Mouse (Mus musculus) heart, embryonic 11.5 days (tissue): ENCODE data around the gene Tnfsf11. TPM values are rescaled to one million over a fixed set of nuclear protein-coding genes. Genes with fewer than 3 reads are reported as not detected.

Source experiments
- ATAC-seq: fragments of 200-750 bp; cut with Nextera tagmentation; replicated peaks from 2 replicates; pipeline ENCODE4 v1.8.0; 2017; ENCODE audit warnings: moderate library complexity; ENCODE audit not compliant: insufficient number of reproducible peaks, low FRiP score, low TSS enrichment
- H3K27ac ChIP-seq: fragments of 300-500 bp; sonication (generic); 2 replicates; pipeline ENCODE4 v1.5.1; 2014; ENCODE audit warnings: mild to moderate bottlenecking, low read depth, low read length
- H3K27me3 ChIP-seq: fragments of 300-500 bp; sonication (generic); 2 replicates; pipeline ENCODE4 v1.6.1; 2014; ENCODE audit warnings: mild to moderate bottlenecking, low read length, mixed read lengths; ENCODE audit not compliant: control insufficient read depth, insufficient read depth
- H3K36me3 ChIP-seq: fragments of 300-500 bp; sonication (generic); 2 replicates; pipeline ENCODE4 v1.6.1; 2014; ENCODE audit warnings: mild to moderate bottlenecking, low read length, moderate library complexity, mixed read lengths; ENCODE audit not compliant: control insufficient read depth, insufficient read depth
- H3K4me1 ChIP-seq: fragments of 300-500 bp; sonication (generic); 2 replicates; pipeline ENCODE4 v1.6.1; 2014; ENCODE audit warnings: low read length; ENCODE audit not compliant: control insufficient read depth, insufficient read depth
- H3K4me2 ChIP-seq: fragments of 300-500 bp; sonication (generic); 2 replicates; pipeline ENCODE4 v1.6.1; 2014; ENCODE audit warnings: mild to moderate bottlenecking, moderate library complexity
- H3K4me3 ChIP-seq: fragments of 300-500 bp; sonication (generic); 2 replicates; pipeline ENCODE4 v1.5.1; 2014; ENCODE audit warnings: low read depth, low read length
- H3K9ac ChIP-seq: fragments of 300-500 bp; sonication (generic); 2 replicates; pipeline ENCODE4 v1.6.1; 2014; ENCODE audit warnings: mild to moderate bottlenecking, low read depth, low read length, moderate library complexity
- H3K9me3 ChIP-seq: fragments of 300-500 bp; sonication (generic); replicated peaks from 2 replicates; pipeline ENCODE4 v1.6.1; 2016; ENCODE audit warnings: low read length; ENCODE audit not compliant: control insufficient read depth
- WGBS: fragments of 180-500 bp; shearing (Covaris S2); extraction: QIAGEN DNeasy Blood & Tissue Kit; methylation state at CpG from one replicate; pipeline ENCODE4 v1.1.7; 2014; ENCODE audit not compliant: insufficient replicate concordance; 5-methylcytosine and 5-hydroxymethylcytosine counted together
- microRNA-seq: library from miRNA; unstranded; fragments of <30 nt; microRNA quantifications from one replicate; pipeline ENCODE4, GENCODE M21; 2016; ENCODE audit warnings: borderline number of aligned reads
- polyA plus RNA-seq: library from polyadenylated mRNA; unstranded; fragments of >200 nt; fragmentation: Nextera tagmentation; extraction: Ambion mirVana; gene quantifications from 2 replicates; pipeline ENCODE4 v1.2.1, GENCODE M21; 2014

The Tnfsf11 gene
- polyA plus RNA-seq, 1 experiment from 2014 or later = 0.31 TPM

DNA sequence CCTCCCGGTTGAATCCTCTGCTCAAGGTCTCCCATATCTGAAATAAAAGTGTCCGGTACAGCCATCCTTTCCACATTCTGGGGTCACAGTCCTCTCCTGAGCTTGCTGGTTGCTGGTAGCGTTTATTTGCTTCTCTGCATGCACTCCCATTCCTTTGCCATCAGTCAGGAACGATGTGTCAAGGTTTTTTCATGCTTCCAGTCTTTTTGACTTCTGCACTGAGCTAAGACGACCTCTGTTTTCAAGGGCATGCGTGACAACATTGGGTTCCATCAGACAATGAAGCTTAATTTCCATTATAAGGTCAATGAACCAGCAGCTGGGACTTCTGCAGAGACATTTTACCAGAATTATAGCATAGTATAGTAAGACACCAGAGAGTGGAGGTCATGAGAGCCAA is 68.5 kb downstream of the Tnfsf11 start:
- no peaks in the 10 kb centered on the region for H3K27me3 ChIP-seq
- H3K36me3 ChIP-seq = no peaks in the 10 kb centered on the region
- no peak overlapping the region for H3K4me2 ChIP-seq
- no peak overlapping the region for H3K27ac ChIP-seq
- H3K9ac ChIP-seq = no peak overlapping the region
- WGBS = 78% methylated on average over 6 of the region's 6 CpGs
- H3K4me3 ChIP-seq = no peak overlapping the region
- no peaks in the 10 kb centered on the region for H3K4me1 ChIP-seq
- no peaks in the 10 kb centered on the region for H3K9me3 ChIP-seq
- no peak for ATAC-seq

DNA sequence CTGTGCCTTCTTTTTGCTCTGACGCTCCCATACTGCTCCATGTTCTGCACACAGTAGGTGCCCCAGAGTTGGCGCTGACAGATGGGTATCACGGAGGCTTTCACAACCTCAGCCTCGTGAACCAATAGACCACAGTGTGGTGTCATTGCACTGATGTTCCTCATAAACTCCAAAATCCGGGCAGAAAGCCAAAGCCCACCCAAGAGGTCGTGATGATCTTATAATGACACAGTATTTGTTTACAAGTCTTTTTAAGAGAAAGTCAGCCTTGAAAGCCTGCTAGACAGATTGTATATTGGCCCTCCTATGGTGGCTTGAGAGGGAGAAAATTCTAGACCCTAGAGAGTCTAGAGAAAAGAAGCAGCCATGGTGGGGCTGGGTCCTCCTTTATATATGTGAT is 70.6 kb downstream of the Tnfsf11 start:
- Histone ChIP-seq H3K9ac (no peak overlapping the region), H3K4me2 (no peak overlapping the region), H3K4me3 (no peak overlapping the region), H3K36me3 (no peaks in the 10 kb centered on the region), H3K4me1 (no peaks in the 10 kb centered on the region), H3K9me3 (no peaks in the 10 kb centered on the region), H3K27ac (no peak overlapping the region), H3K27me3 (no peaks in the 10 kb centered on the region)
- ATAC-seq = no peak
- WGBS = 81% methylated on average over 6 of the region's 6 CpGs

DNA sequence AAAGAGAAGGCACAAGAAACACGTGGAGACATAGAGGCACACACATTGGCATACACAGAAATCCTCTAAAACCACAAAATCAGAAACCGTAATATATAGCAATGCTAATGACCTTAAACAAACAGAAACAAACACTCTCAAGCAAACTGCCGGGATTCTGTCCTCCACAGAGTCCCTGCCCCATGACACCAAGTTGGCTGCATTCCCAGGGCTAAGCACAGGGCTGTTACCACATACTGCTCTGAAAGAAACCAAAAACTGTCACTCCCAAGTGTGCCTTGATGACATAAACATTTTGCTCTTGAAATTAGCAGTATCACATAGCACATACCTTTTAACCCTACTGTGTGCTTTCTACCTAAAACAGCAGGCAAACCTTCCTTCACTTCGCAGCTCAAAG is 71.7 kb downstream of the Tnfsf11 start:
- Histone ChIP-seq H3K36me3 (no peaks in the 10 kb centered on the region), H3K9ac (no peak overlapping the region), H3K9me3 (no peaks in the 10 kb centered on the region), H3K4me1 (no peaks in the 10 kb centered on the region), H3K4me2 (no peak overlapping the region), H3K27ac (no peak overlapping the region), H3K4me3 (no peak overlapping the region), H3K27me3 (no peaks in the 10 kb centered on the region)
- WGBS = 58% methylated on average over 4 of the region's 4 CpGs
- ATAC-seq = no peak

DNA sequence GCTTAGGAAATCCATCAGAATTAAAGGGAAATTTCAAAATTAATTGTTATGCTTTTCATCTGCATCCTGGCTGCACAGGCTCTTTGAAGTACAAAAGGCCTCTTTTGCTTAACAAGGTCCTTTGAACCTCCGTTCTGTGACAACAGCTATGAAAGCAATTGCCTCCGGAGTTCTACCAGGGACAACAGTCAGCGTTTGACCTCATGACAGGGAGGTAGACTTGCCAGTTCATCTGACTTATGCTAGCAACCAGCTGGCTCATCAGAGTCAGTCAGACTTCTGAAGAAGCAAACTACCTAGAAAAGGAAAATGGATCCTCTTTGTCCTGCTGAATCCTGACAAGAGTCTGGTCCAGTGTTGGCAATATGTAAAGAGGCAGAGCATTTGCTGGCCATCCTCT is 72.5 kb downstream of the Tnfsf11 start:
- no peaks in the 10 kb centered on the region for H3K4me1 ChIP-seq
- no peaks in the 10 kb centered on the region for H3K9me3 ChIP-seq
- H3K36me3 ChIP-seq = no peaks in the 10 kb centered on the region
- no peak for ATAC-seq
- no peak overlapping the region for H3K27ac ChIP-seq
- H3K27me3 ChIP-seq = no peaks in the 10 kb centered on the region
- 59% methylated on average over 3 of the region's 3 CpGs for WGBS
- H3K4me3 ChIP-seq = no peak overlapping the region
- no peak overlapping the region for H3K4me2 ChIP-seq
- no peak overlapping the region for H3K9ac ChIP-seq

DNA sequence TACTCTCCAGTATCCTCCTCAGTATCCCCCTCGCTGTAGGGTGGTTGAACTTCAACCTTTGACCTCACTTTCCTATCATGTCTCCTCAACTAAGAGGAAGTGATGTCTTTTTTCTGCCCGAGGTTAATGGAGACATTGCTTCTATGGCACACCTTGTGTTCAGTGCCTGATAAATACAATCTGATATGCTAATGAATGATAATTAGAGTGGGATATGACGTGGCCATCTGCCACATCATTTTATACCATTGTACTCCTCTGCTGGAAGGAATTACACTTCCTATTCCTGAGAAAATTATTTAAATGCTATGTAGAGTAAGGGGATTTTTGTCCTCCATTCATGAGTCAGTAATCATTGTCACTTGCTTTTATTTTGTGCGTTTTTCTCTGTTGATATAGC is 78.8 kb downstream of the Tnfsf11 start:
- no peaks in the 10 kb centered on the region for H3K4me1 ChIP-seq
- no peaks in the 10 kb centered on the region for H3K36me3 ChIP-seq
- no peak overlapping the region for H3K9ac ChIP-seq
- H3K27ac ChIP-seq = no peak overlapping the region
- H3K9me3 ChIP-seq = no peaks in the 10 kb centered on the region
- no peak overlapping the region for H3K4me3 ChIP-seq
- WGBS = 64% methylated on average over 4 of the region's 4 CpGs
- no peak for ATAC-seq
- no peak overlapping the region for H3K4me2 ChIP-seq
- no peaks in the 10 kb centered on the region for H3K27me3 ChIP-seq

Small RNA genes within 50 kb of the gene (microRNA-seq; reads per million reads assigned to microRNA genes)
- not detected for gene Gm23652

Other genes with a start within 250 kb of the Tnfsf11 start
- not detected in 2 replicates for gene Fam216b, start 219.0 kb downstream of the Tnfsf11 start, polyA plus RNA-seq
- 11.9 and 12.7 TPM in 2 replicates for gene Akap11, start 228.8 kb upstream of the Tnfsf11 start, polyA plus RNA-seq